Mouse (Mus musculus) left cerebral cortex, postnatal 10 days (tissue): Measurements from ENCODE around the gene Mospd2. TPM values are rescaled to one million over a fixed set of nuclear protein-coding genes. Genes with fewer than 3 reads are reported as not detected.
A peak's percentile ranks its signal among the peaks of the same experiment; 100 is the strongest.

Experiments used
- DNase-seq, 2 experiments: peaks; one replicate each; pipeline ENCODE4 v3.0.0; 2021 to 2022; ENCODE audit warnings: low spot score in 2 of 2, mixed read lengths in 1 of 2; ENCODE audit errors: extremely low spot score in 1 of 2
- intact Hi-C: fragments of 180-260 bp; cut with DNase I; formaldehyde crosslinking; loops from one replicate; pipeline ENCODE4 v1.15.1; 2025
- total RNA-seq, 2 experiments: library from RNA; stranded (reverse); gene quantifications; 2 replicates each; pipeline ENCODE4 v1.2.3; 2021

Gene Mospd2
- 10 to 100 TPM; 22.0 to 23.3 TPM for total RNA-seq

- peak; percentile 82 to 90 for DNase-seq
- intact Hi-C loops = no loop called here
Observed at GRCm38 (mm10) chrX:164980193-164980775, at the start of gene Mospd2, which contains the start of gene Fancb. Gene Mospd2 (minus strand): TSS chrX:164980375. Gene Fancb (plus strand): TSS chrX:164980592.

DNA sequence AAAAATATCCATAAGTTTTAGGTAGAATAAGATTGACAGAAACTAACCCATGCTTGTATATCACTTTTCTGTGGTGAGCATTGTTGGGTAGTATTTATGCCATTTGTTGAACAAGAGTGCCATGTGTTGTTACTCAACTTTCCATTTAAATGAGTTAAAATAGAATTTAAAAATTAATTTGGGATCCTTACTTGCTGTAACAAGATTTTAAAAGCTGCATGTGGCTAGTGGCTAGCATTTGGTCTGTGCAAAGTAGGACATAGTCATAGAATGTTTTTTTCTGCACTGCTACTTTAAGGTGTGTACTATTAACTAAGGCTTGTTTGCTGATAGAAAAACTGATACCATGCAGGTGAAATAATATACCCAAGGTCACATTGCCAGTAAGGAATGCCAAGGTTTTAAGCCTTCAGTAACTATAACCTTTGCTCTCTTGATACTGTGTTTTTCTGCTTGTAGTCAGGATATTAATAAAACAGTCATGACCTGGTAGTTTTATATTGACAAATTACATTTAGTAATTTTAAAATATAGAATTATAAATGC lies 24.7 kb upstream of the Mospd2 start, which contains the start of gene Gm17604:
Gene Gm17604, minus strand, starts transcription at position 51 of the 546 bp plus-strand sequence.
- DNase-seq = no peak
- intact Hi-C loops = no loop called here

GRCm38 (mm10) chrX:165003141-165003540 lies 23.0 kb upstream of the Mospd2 start:
- intact Hi-C loops = no loop called here
- no peak for DNase-seq

- no peak for DNase-seq
- intact Hi-C loops = no loop called here
Observed at GRCm38 (mm10) chrX:164978866-164979265, 1.3 kb downstream of the Mospd2 start.

GRCm38 (mm10) chrX:164971206-164971605 lies 9.0 kb downstream of the Mospd2 start:
- no peak for DNase-seq
- intact Hi-C loops = no loop called here

- no peak for DNase-seq
- intact Hi-C loops = no loop called here
Observed at GRCm38 (mm10) chrX:164965750-164966448, 14.3 kb downstream of the Mospd2 start.

GRCm38 (mm10) chrX:164952601-164953375 lies 27.4 kb downstream of the Mospd2 start:
- intact Hi-C loops = no loop called here
- no peak for DNase-seq

GRCm38 (mm10) chrX:164951858-164952576 lies 28.2 kb downstream of the Mospd2 start:
- intact Hi-C loops = no loop called here
- no peak for DNase-seq

DNA sequence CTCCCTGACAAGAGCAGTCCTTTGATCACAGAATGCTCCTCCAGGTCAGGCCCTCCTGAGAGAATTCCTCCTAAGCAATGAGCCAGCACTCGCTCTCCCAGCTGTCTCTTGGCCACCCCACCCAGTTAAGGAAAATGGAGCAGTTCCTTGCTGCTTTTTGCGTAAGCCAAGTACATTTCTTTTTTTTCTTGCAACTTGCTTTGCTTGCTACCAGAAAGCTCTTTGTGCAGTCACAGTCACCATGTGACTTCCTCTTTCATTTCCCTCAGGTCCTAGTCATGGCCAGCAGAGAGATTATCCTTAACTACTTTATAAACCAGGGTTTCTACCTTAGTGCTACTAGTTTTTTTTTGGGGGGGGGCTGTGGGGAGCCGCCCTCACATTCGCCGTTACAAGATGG lies 38.6 kb downstream of the Mospd2 start:
- intact Hi-C loops = no loop called here
- DNase-seq = no peak

GRCm38 (mm10) chrX:164912993-164913392 lies 67.2 kb downstream of the Mospd2 start:
- intact Hi-C loops = no loop called here

GRCm38 (mm10) chrX:164912186-164912585 lies 68.0 kb downstream of the Mospd2 start:
- intact Hi-C loops = no loop called here
- DNase-seq = no peak

More at GRCm38 (mm10) chrX:164912993-164913392, 67.2 kb downstream of the Mospd2 start:
- DNase-seq = no peak

- no peak for DNase-seq
- intact Hi-C loops = no loop called here
Observed at GRCm38 (mm10) chrX:164901847-164902246, 78.3 kb downstream of the Mospd2 start.

GRCm38 (mm10) chrX:164899805-164900204 lies 80.4 kb downstream of the Mospd2 start:
- DNase-seq = no peak
- intact Hi-C loops = no loop called here

- DNase-seq = no peak
- intact Hi-C loops = no loop called here
Observed at GRCm38 (mm10) chrX:164886260-164886659, 93.9 kb downstream of the Mospd2 start.

Other genes starting within 250 kb of the Mospd2 start
- 1 to 10 TPM; 1.5 to 1.7 TPM for gene Fancb, start 217 bp upstream of the Mospd2 start, total RNA-seq
- not detected for gene Gm17604, start 24.5 kb upstream of the Mospd2 start, total RNA-seq